Mouse (Mus musculus) small intestine, adult 2 months (tissue): ENCODE measurements at regions not wholly inside any gene's neighbourhood (a gene's known extent, or its start where the extent isn't known, plus 50 kb on each side); places are given as distances from the start of the nearest gene placed in this dataset.

Experiments used
- CTCF ChIP-seq: fragments of 200-500 bp; IDR thresholded peaks from 2 replicates; pipeline ENCODE4 v1.5.1; 2012; ENCODE audit warnings: low read depth, mild to moderate bottlenecking, control low read depth, inconsistent platforms, low read length, moderate library complexity, mixed read lengths; ENCODE audit not compliant: insufficient replicate concordance, insufficient read length; ENCODE audit errors: extremely low read depth
- POLR2A ChIP-seq: fragments of 200-500 bp; IDR thresholded peaks from 2 replicates; pipeline ENCODE4 v1.6.1; 2012; ENCODE audit warnings: low read depth, mild to moderate bottlenecking, control low read depth, inconsistent platforms, low read length, moderate library complexity

GRCm38 (mm10) chr17:45281554-45281953 lies 152.0 kb downstream of the Cdc5l start:
- no peak for TF ChIP-seq CTCF
- TF ChIP-seq POLR2A = no peak
